Mouse (Mus musculus) MEL (cell line): ENCODE data around the gene Gadd45a. TPM values are rescaled to one million over a fixed set of nuclear protein-coding genes. Genes with fewer than 3 reads are reported as not detected.

Source experiments
- DNase-seq: peaks from one replicate; pipeline ENCODE4 v3.0.0; 2011; ENCODE audit warnings: low read depth, low spot score
- H3K27ac ChIP-seq: 2 replicates; pipeline ENCODE4 v1.5.1; 2012; ENCODE audit warnings: low read depth, mild to moderate bottlenecking, control low read depth, low read length, moderate library complexity; ENCODE audit not compliant: control insufficient read depth
- H3K27me3 ChIP-seq, 2 experiments: fragments of 150-350 bp in 1 of 2; sonication (generic) in 1 of 2; 2 replicates each; pipeline ENCODE4 v1.6.1; 2012; ENCODE audit warnings: low read length in 2 of 2, mild to moderate bottlenecking in 2 of 2, improper control_type of control experiment in 1 of 2, moderate library complexity in 1 of 2; ENCODE audit not compliant: insufficient read depth in 2 of 2, control insufficient read depth in 1 of 2
- H3K36me3 ChIP-seq, 2 experiments: 2 replicates each; pipeline ENCODE4 v1.6.1; 2012 to 2014; ENCODE audit warnings: low read length in 2 of 2, improper control_type of control experiment in 1 of 2, inconsistent platforms in 1 of 2, mild to moderate bottlenecking in 1 of 2; ENCODE audit not compliant: insufficient read depth in 2 of 2, control insufficient read depth in 1 of 2
- H3K4me1 ChIP-seq, 2 experiments: fragments of 150-350 bp in 1 of 2; sonication (generic) in 1 of 2; 2 replicates each; pipeline ENCODE4 v1.6.1; 2012; ENCODE audit warnings: low read length in 2 of 2, improper control_type of control experiment in 1 of 2, mild to moderate bottlenecking in 1 of 2; ENCODE audit not compliant: insufficient read depth in 2 of 2, control insufficient read depth in 1 of 2
- H3K4me3 ChIP-seq, 2 experiments: fragments of 150-350 bp in 1 of 2; sonication (generic) in 1 of 2; 2 replicates each; pipeline ENCODE4 v1.5.1; 2012; ENCODE audit warnings: low read depth in 2 of 2, low read length in 2 of 2, mild to moderate bottlenecking in 2 of 2, moderate library complexity in 2 of 2, control low read depth in 1 of 2, improper control_type of control experiment in 1 of 2; ENCODE audit not compliant: control insufficient read depth in 1 of 2, insufficient read depth in 1 of 2
- H3K79me2 ChIP-seq: 2 replicates; pipeline ENCODE4 v1.6.1; 2012; ENCODE audit warnings: mild to moderate bottlenecking, low read length, moderate library complexity; ENCODE audit not compliant: control insufficient read depth, poor library complexity, insufficient read depth
- H3K9ac ChIP-seq: 2 replicates; pipeline ENCODE4 v1.6.1; 2012; ENCODE audit warnings: low read depth, mild to moderate bottlenecking, control low read depth, low read length, moderate library complexity; ENCODE audit not compliant: control insufficient read depth, poor library complexity, severe bottlenecking
- H3K9me3 ChIP-seq: fragments of 150-350 bp; sonication (generic); replicated peaks from 2 replicates; pipeline ENCODE4 v1.6.1; 2012; ENCODE audit warnings: mild to moderate bottlenecking, low read length, improper control_type of control experiment, moderate library complexity; ENCODE audit not compliant: insufficient read depth
- BHLHE40 ChIP-seq: IDR thresholded peaks from 2 replicates; pipeline ENCODE4 v1.6.1; 2012; ENCODE audit warnings: low read depth, mild to moderate bottlenecking, inconsistent platforms, low read length, improper control_type of control experiment, borderline replicate concordance
- CHD2 ChIP-seq: IDR thresholded peaks from 2 replicates; pipeline ENCODE4 v1.6.1; 2011; ENCODE audit warnings: low read length, improper control_type of control experiment
- E2F4 ChIP-seq: IDR thresholded peaks from 2 replicates; pipeline ENCODE4 v1.6.1; 2011; ENCODE audit warnings: low read depth, low read length, improper control_type of control experiment, borderline replicate concordance
- GABPA ChIP-seq: IDR thresholded peaks from 2 replicates; pipeline ENCODE4 v1.6.1; 2012; ENCODE audit warnings: low read depth, mild to moderate bottlenecking, inconsistent platforms, low read length, improper control_type of control experiment, moderate library complexity
- GATA1 ChIP-seq: IDR thresholded peaks from 2 replicates; pipeline ENCODE4 v1.6.1; 2011; ENCODE audit warnings: low read depth, low read length, improper control_type of control experiment
- MAZ ChIP-seq: IDR thresholded peaks from 2 replicates; pipeline ENCODE4 v1.6.1; 2012; ENCODE audit warnings: low read depth, mild to moderate bottlenecking, inconsistent platforms, low read length, improper control_type of control experiment
- MYB ChIP-seq: IDR thresholded peaks from 2 replicates; pipeline ENCODE4 v1.6.1; 2011; ENCODE audit warnings: mild to moderate bottlenecking, low read depth, low read length, improper control_type of control experiment
- MYC ChIP-seq: IDR thresholded peaks from 2 replicates; pipeline ENCODE4 v1.6.1; 2011; ENCODE audit warnings: low read depth, mild to moderate bottlenecking, low read length, improper control_type of control experiment, moderate library complexity
- POLR2AphosphoS2 ChIP-seq: IDR thresholded peaks from 2 replicates; pipeline ENCODE4 v1.6.1; 2011; ENCODE audit warnings: low read length, improper control_type of control experiment
- RAD21 ChIP-seq: IDR thresholded peaks from 2 replicates; pipeline ENCODE4 v1.6.1; 2011; ENCODE audit warnings: mild to moderate bottlenecking, low read depth, low read length, improper control_type of control experiment
- TAL1 ChIP-seq: IDR thresholded peaks from 2 replicates; pipeline ENCODE4 v1.6.1; 2012; ENCODE audit warnings: mild to moderate bottlenecking, inconsistent platforms, low read length, moderate library complexity, mixed read lengths
- TCF12 ChIP-seq: IDR thresholded peaks from 2 replicates; pipeline ENCODE4 v1.6.1; 2014; ENCODE audit warnings: low read depth, mild to moderate bottlenecking, inconsistent platforms, low read length, improper control_type of control experiment, moderate library complexity
- UBTF ChIP-seq: IDR thresholded peaks from 2 replicates; pipeline ENCODE4 v1.6.1; 2012; ENCODE audit warnings: low read depth, mild to moderate bottlenecking, inconsistent platforms, low read length, improper control_type of control experiment, moderate library complexity, borderline replicate concordance; ENCODE audit not compliant: insufficient read depth
- USF1 ChIP-seq: IDR thresholded peaks from 2 replicates; pipeline ENCODE4 v1.6.1; 2014; ENCODE audit warnings: low read depth, mild to moderate bottlenecking, inconsistent platforms, low read length, improper control_type of control experiment, moderate library complexity
- ZC3H11A ChIP-seq: IDR thresholded peaks from 2 replicates; pipeline ENCODE4 v1.6.1; 2012; ENCODE audit warnings: low read depth, mild to moderate bottlenecking, inconsistent platforms, low read length, improper control_type of control experiment
- ZKSCAN1 ChIP-seq: IDR thresholded peaks from 2 replicates; pipeline ENCODE4 v1.6.1; 2012; ENCODE audit warnings: low read depth, mild to moderate bottlenecking, inconsistent platforms, low read length, improper control_type of control experiment, moderate library complexity
- ZMIZ1 ChIP-seq: IDR thresholded peaks from 2 replicates; pipeline ENCODE4 v1.6.1; 2012; ENCODE audit warnings: low read depth, mild to moderate bottlenecking, inconsistent platforms, low read length, improper control_type of control experiment, moderate library complexity
- ZNF384 ChIP-seq: IDR thresholded peaks from 2 replicates; pipeline ENCODE4 v1.6.1; 2012; ENCODE audit warnings: low read depth, mild to moderate bottlenecking, inconsistent platforms, low read length, improper control_type of control experiment
- polyA plus RNA-seq, 2 experiments: library from polyadenylated mRNA; stranded (reverse) in 1 of 2; unstranded in 1 of 2; fragments of >175 nt in 1 of 2; fragments of >200 nt in 1 of 2; gene quantifications; 2 replicates each; pipeline versions ENCODE4 v1.2.1 to v1.2.4; 2012; ENCODE audit warnings: low replicate concordance in 2 of 2, low read depth in 1 of 2; ENCODE audit not compliant: insufficient read length in 2 of 2, insufficient read depth in 1 of 2, missing spikeins in 1 of 2
- total RNA-seq: library from RNA; depleted of rRNA; stranded (reverse); fragments of 300-350 nt; gene quantifications from 2 replicates; pipeline ENCODE4 v1.2.3, GENCODE M21; 2012

Gene Gadd45a
- total and polyA plus RNA-seq, 3 experiments = 18.1 to 37.4 TPM; not detected in 1

DNA sequence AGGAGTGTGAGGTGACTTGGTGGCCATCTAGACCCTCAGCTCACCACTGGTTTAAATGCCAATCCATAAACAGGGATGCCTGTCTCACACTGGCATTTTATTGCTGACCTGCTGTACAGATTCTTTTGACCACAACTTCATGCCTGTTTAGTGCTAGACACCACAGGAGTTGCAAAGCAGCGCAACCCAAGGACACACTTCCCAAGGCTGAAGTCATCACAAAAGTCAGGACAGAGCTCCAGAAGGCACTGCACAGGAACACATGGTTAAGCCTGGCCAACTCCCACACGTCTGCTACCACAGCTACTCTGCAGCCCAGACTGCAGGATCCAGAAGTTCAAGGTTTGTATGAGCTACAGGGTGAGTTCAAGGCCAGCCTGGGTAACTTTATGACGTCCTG is 40.8 kb upstream of the Gadd45a start:
- Histone ChIP-seq H3K9me3 (no peaks in the 10 kb centered on the region), H3K4me1 (peaks cover 0 to 2% of the 10 kb centered on the region in 2 experiments; a peak in 1 of 4 replicates), H3K27ac (no peak overlapping the region), H3K36me3 (no peaks in the 10 kb centered on the region), H3K79me2 (no peaks in the 10 kb centered on the region), H3K4me3 (no peak overlapping the region), H3K9ac (no peak overlapping the region), H3K27me3 (no peaks in the 10 kb centered on the region)
- DNase-seq = no peak
- TF ChIP-seq ZNF384 = no peak
- no peak for TF ChIP-seq E2F4
- TF ChIP-seq BHLHE40 = no peak
- TF ChIP-seq GATA1 = no peak
- TF ChIP-seq MYC = no peak
- TF ChIP-seq CHD2 = no peak
- TF ChIP-seq USF1 = no peak
- TF ChIP-seq ZC3H11A = no peak
- no peak for TF ChIP-seq TAL1
- TF ChIP-seq TCF12 = no peak
- no peak for TF ChIP-seq MAZ
- no peak for TF ChIP-seq ZKSCAN1
- no peak for TF ChIP-seq UBTF
- TF ChIP-seq POLR2AphosphoS2 = no peak
- no peak for TF ChIP-seq ZMIZ1
- TF ChIP-seq GABPA = no peak

DNA sequence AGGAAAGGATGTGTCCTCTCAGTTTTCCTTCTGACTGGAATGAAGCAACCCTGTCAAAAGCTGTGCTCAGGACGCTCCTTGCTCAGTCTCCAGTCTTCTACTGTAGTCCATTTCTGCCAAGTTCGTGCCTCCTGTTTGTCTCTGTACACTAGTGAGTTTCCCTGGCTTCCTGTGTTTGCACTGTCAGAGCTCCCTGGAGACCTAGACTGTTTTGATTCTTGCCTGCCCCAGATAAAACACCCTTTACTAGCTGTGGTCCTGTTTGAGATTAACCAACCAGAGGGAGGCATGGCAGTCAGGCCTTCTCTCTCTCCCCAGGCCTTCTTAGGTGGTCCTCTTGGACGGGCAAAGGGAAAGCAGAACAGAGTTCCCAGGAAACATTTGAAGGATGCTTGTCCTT is 40.2 kb upstream of the Gadd45a start:
- no peak for TF ChIP-seq RAD21
- no peak for TF ChIP-seq MYB
- peaks cover 0 to 2% of the 10 kb centered on the region in 2 experiments; a peak in 1 of 4 replicates for H3K4me1 ChIP-seq

More for the DNA sequence above, 40.2 kb upstream of the Gadd45a start:
- no peak overlapping the region for H3K4me3 ChIP-seq
- no peak overlapping the region for H3K27ac ChIP-seq
- H3K27me3 ChIP-seq = no peaks in the 10 kb centered on the region
- no peaks in the 10 kb centered on the region for H3K79me2 ChIP-seq
- H3K9ac ChIP-seq = no peak overlapping the region
- no peaks in the 10 kb centered on the region for H3K36me3 ChIP-seq
- DNase-seq = no peak
- no peaks in the 10 kb centered on the region for H3K9me3 ChIP-seq
